Mouse (Mus musculus): Measurements from ENCODE around the gene Tgif2.
A peak's percentile ranks its signal among the peaks of the same experiment; 100 is the strongest.
"Not testable (repeated sequence)": the region's sequence is repeated elsewhere in the genome, so short reads cannot be mapped to it uniquely, and the experiment has no call there.

The Tgif2 gene

GRCm38 (mm10) chr2:156843331-156843730 is 3.5 kb downstream of the Tgif2 start:
- no peak for DNase-seq (ENCODE audit: low spot score)

DNA sequence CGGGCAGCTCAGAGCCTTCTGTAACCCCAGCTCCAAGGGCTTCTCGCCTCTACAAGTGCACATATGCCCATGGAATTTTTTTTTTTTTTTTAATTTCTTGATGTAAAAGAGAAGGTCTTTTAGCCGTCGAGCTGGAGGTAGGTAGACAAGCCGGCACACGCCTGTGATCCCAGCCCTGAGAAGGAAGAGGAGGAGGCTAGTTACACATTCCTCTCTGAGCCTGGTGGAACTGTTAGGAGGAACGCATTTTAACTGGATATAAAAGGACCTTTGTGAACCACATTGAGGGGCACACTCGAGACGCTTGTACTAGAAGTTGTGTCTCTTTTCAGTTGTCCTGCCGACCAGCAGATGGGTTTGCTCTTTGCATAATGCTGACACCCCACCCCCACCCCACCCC is 4.9 kb downstream of the Tgif2 start:
- no peak for DNase-seq (ENCODE audit: low spot score)

- no peak for DNase-seq (ENCODE audit: low spot score)
Measured at GRCm38 (mm10) chr2:156847653-156848052, 7.8 kb downstream of the Tgif2 start.

GRCm38 (mm10) chr2:156848526-156849182 is 8.8 kb downstream of the Tgif2 start:
- no peak for DNase-seq (ENCODE audit: low spot score)

DNA sequence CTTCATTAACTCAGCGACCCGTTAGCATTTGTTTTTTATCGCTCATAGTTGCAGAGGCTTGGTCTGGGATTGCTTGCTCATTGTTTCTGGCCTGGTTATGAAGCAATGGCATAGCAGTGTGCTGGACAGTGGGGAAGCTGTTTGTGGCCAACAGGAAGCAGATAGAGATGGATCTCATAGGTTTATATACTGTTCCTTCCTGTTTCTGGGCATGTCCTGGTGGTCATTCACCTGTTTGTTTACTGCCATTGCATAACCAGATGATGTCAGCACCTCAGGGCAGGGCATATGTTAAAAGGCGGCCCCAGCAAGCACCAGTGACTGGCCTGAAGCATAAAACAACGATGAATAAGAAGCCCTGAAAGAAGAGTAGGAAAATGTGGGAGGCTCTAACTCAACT is 10.7 kb downstream of the Tgif2 start:
- no peak for DNase-seq (ENCODE audit: low spot score)

GRCm38 (mm10) chr2:156853584-156853983 is 13.8 kb downstream of the Tgif2 start:
- DNase-seq (ENCODE audit: low spot score): not testable (repeated sequence)

- DNase-seq (ENCODE audit: low spot score): not testable (repeated sequence)
Measured at GRCm38 (mm10) chr2:156853999-156854771, 14.4 kb downstream of the Tgif2 start.

- DNase-seq (ENCODE audit: low spot score): no peak
Measured at GRCm38 (mm10) chr2:156856311-156856710, 16.5 kb downstream of the Tgif2 start.

DNA sequence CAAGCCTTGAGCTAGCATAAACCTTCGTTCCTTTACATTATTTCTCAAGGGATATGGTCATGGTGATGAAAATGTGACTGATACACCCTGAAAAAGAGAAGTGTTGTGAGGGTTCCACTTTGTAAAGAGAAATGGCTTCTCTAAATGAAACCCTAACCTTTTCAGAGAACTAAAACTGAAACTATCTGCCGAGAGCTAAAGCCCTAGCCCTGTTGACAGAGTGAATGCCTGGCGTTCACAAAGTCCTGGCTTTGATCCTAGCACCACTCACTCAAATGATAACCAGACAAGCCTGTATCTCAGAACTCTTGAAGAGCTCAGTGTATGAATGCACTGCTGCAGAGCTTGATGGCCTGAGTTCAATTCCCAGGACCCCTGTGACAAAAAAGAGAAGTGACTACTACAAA is 17.6 kb downstream of the Tgif2 start:
- DNase-seq (ENCODE audit: low spot score): no peak

- DNase-seq (ENCODE audit: low spot score): no peak
Measured at GRCm38 (mm10) chr2:156857835-156858234, 18.0 kb downstream of the Tgif2 start, which contains the start of gene 4930518I15Rik. 4930518I15Rik (minus strand) TSS chr2:156857946.

- DNase-seq (ENCODE audit: low spot score): no peak
Measured at GRCm38 (mm10) chr2:156858671-156859070, 18.9 kb downstream of the Tgif2 start.

DNA sequence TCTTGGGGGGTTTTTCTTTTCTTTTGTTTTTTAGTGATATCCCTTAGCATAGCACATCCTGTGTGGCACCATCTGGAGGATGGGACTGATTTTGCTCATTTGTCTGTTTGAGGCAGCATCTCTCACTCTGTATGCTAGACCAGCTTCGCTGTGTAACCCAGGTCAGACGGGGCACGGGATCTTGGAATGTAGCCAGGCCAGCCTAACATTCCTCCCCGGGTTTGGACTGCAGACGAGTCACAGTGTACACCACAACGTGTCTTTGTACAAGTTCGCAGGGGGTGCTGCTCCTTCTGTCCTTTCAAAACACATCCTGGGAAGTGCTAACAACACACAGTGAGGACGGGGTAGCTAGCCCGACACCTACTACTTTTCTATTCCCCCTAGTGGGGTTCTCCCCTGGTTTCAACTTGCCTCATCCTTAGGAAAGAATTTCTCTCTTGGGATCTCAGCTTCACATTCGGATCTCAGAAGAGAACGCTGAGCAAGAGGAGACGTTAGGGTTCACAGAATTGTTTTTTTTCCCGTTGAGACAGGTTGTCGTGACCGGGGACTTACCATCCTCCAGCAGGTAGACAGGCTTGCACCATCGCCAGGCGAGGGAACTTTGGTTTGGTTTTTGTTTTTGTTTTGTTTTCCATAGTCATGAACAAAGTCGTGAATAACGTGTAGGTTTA is 22.4 kb downstream of the Tgif2 start:
- no peak for DNase-seq (ENCODE audit: low spot score)

GRCm38 (mm10) chr2:156862772-156863486 is 23.1 kb downstream of the Tgif2 start, which contains the start of gene Rab5if:
Rab5if (plus strand) TSS chr2:156863128.
- peak; percentile 94 for DNase-seq (ENCODE audit: low spot score)

GRCm38 (mm10) chr2:156863487-156864160 is 23.8 kb downstream of the Tgif2 start:
- no peak for DNase-seq (ENCODE audit: low spot score)

GRCm38 (mm10) chr2:156864481-156864880 is 24.7 kb downstream of the Tgif2 start:
- no peak for DNase-seq (ENCODE audit: low spot score)

DNA sequence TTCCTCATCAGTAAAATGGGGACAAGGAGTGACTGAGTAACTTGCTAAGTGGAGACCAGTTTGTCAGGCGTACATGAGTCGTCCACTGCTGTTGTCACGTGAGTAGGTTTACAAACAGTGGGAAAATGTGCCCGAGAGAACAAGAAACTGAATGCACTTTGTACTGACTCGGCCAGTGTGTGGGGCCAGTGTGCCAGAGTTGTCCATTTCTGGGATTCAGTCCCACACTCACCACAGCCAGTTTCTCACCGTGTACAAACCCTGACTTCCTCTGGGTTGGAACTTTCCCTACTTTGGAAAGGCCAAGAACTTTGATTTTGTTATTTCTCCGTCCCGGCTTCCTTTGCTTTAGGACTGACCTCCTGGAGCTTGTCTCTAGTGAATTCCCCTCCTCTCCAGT is 29.2 kb downstream of the Tgif2 start:
- no peak for DNase-seq (ENCODE audit: low spot score)

- DNase-seq (ENCODE audit: low spot score): no peak
Measured at GRCm38 (mm10) chr2:156869554-156869953, 29.7 kb downstream of the Tgif2 start.

- no peak for DNase-seq (ENCODE audit: low spot score)
Measured at GRCm38 (mm10) chr2:156870519-156870918, 30.7 kb downstream of the Tgif2 start.

- no peak for DNase-seq (ENCODE audit: low spot score)
Measured at GRCm38 (mm10) chr2:156873629-156874028, 33.8 kb downstream of the Tgif2 start.

- DNase-seq (ENCODE audit: low spot score): no peak
Measured at GRCm38 (mm10) chr2:156874047-156874759, 34.4 kb downstream of the Tgif2 start.

Measured in left cerebral cortex, adult 11 months (tissue).